Mouse (Mus musculus) c-Kit-positive CD71-positive TER-119-positive erythroid progenitor cells, embryonic 14.5 days (primary cell): ENCODE measurements around the gene Zfp775.

ENCODE experiments used
- DNase-seq: peaks from one replicate; pipeline ENCODE4 v3.0.0-alpha.2; 2013; ENCODE audit warnings: low spot score

Zfp775 gene

GRCm38 (mm10) chr6:48628808-48629660 is 27.2 kb downstream of the Zfp775 start:
- no peak for DNase-seq

GRCm38 (mm10) chr6:48629661-48630034 is 27.8 kb downstream of the Zfp775 start:
- no peak for DNase-seq

GRCm38 (mm10) chr6:48630831-48631230 is 29.0 kb downstream of the Zfp775 start:
- DNase-seq, result no peak

GRCm38 (mm10) chr6:48635105-48635504 is 33.2 kb downstream of the Zfp775 start:
- DNase-seq, result no peak

- no peak for DNase-seq
Measured at GRCm38 (mm10) chr6:48636515-48636914, 34.7 kb downstream of the Zfp775 start.

- DNase-seq, result no peak
Measured at GRCm38 (mm10) chr6:48637811-48638500, 36.1 kb downstream of the Zfp775 start.

- DNase-seq, result no peak
Measured at GRCm38 (mm10) chr6:48638553-48638952, 36.7 kb downstream of the Zfp775 start.

GRCm38 (mm10) chr6:48641391-48641790 is 39.5 kb downstream of the Zfp775 start:
- DNase-seq, result no peak

GRCm38 (mm10) chr6:48642764-48643292 is 41.0 kb downstream of the Zfp775 start:
- DNase-seq, result peak; percentile 29

GRCm38 (mm10) chr6:48645660-48646308 is 43.9 kb downstream of the Zfp775 start:
- peak; percentile 49 for DNase-seq

GRCm38 (mm10) chr6:48646309-48646690 is 44.4 kb downstream of the Zfp775 start:
- DNase-seq, result no peak

- no peak for DNase-seq
Measured at GRCm38 (mm10) chr6:48646995-48647394, 45.1 kb downstream of the Zfp775 start, which contains the start of gene Gimap8. Gene Gimap8, plus strand, starts transcription at chr6:48647234.

- no peak for DNase-seq
Measured at GRCm38 (mm10) chr6:48647611-48648010, 45.7 kb downstream of the Zfp775 start.

- no peak for DNase-seq
Measured at GRCm38 (mm10) chr6:48648779-48649178, 46.9 kb downstream of the Zfp775 start.

GRCm38 (mm10) chr6:48650041-48650440 is 48.2 kb downstream of the Zfp775 start:
- no peak for DNase-seq

GRCm38 (mm10) chr6:48658721-48659120 is 56.9 kb downstream of the Zfp775 start:
- no peak for DNase-seq

- no peak for DNase-seq
Measured at GRCm38 (mm10) chr6:48664750-48665149, 62.9 kb downstream of the Zfp775 start.

- no peak for DNase-seq
Measured at GRCm38 (mm10) chr6:48665471-48665870, 63.6 kb downstream of the Zfp775 start.

GRCm38 (mm10) chr6:48666159-48666586 is 64.3 kb downstream of the Zfp775 start:
- DNase-seq, result no peak

GRCm38 (mm10) chr6:48668022-48668421 is 66.2 kb downstream of the Zfp775 start:
- DNase-seq, result no peak

GRCm38 (mm10) chr6:48669446-48669969 is 67.6 kb downstream of the Zfp775 start:
- no peak for DNase-seq
